Mouse (Mus musculus): ENCODE data around the gene Azgp1. TPM values are rescaled to one million over a fixed set of nuclear protein-coding genes. Genes with fewer than 3 reads are reported as not detected.
"Not testable (repeated sequence)": the region's sequence is repeated elsewhere in the genome, so short reads cannot be mapped to it uniquely, and the experiment has no call there.

Gene Azgp1
- polyA plus RNA-seq, 1 experiment from 2014 or later, result 0.37 TPM

DNA sequence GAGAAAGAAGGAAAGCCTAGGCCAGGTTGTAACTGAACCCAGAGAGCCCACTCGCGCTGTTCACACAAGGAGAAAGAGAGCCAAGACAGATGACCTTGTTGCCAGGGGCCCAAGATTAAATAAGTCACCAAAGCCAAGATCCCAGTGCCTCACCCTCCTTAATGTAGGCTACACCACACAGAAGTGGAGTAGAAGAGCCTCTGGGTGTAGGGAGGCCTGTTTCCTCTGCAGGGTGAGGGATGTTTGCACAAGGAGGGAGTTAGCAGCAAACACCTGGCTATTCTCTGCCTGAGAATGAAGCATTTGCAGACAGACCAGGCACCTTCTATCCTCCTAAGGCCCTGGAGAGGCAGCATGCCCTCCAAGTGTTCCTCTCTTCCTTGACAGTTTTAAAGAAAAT lies 35.2 kb downstream of the Azgp1 start:
- no peak overlapping the region for H3K4me3 ChIP-seq (ENCODE audit: low read length)
- no peak overlapping the region for H3K9ac ChIP-seq (ENCODE audit: low read depth, low read length)
- no peaks in the 10 kb centered on the region for H3K9me3 ChIP-seq (ENCODE audit: control insufficient read depth, low read length)
- H3K27ac ChIP-seq (ENCODE audit: low read length), result no peak overlapping the region
- H3K4me1 ChIP-seq (ENCODE audit: control insufficient read depth, insufficient read depth, low read length), result no peaks in the 10 kb centered on the region
- 64% methylated on average over 2 of the region's 2 CpGs for WGBS
- no peaks in the 10 kb centered on the region for H3K27me3 ChIP-seq (replicated peaks; ENCODE audit: control insufficient read depth, insufficient read depth, low read length)
- peak; percentile 67 for ATAC-seq
- no peaks in the 10 kb centered on the region for H3K36me3 ChIP-seq (ENCODE audit: control insufficient read depth, insufficient read depth, low read length)
- no peak overlapping the region for H3K4me2 ChIP-seq (ENCODE audit: low read depth, low read length)

DNA sequence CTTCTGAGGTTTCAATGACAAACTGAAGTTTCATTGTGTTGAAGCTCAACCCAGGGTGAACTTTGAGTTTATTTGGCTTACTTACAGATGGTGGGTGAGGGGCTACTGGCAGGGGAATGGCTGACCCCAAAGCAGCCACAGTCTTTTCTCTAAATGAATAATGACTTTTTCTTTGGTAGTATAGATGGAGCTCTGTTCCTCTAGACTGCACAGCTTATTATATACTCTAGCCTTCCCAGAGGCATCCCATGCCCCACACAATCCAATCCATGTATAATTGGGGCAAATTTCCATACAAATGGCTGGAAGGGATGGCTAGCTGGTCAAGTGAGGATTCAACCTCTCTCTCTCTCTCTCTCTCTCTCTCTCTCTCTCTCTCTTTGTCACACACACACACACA lies 35.7 kb downstream of the Azgp1 start:
- ATAC-seq, result peak; percentile 56
- H3K27ac ChIP-seq (ENCODE audit: low read length), result no peak overlapping the region

DNA sequence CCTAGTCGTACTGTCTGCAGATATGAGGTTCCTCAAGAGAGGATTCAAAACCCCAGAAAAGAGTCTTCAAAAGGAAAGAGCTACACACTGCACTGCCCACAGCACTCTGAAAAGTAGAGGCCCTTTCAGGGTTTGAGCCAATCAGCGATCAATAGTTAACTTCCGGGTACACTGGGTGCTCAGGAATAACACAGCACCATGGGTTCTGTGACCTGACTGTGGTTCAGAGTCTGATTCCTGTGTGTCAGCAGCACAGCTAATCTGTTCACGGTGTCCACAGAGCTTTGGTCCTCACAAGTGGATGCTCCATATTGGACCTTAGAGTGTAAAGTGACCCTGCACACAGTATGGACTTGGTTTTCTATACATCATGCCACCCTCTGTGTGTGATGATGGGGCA lies 38.3 kb downstream of the Azgp1 start:
- not testable (repeated sequence) for H3K9ac ChIP-seq (ENCODE audit: low read depth, low read length); H3K27ac ChIP-seq (ENCODE audit: low read length); H3K9me3 ChIP-seq (ENCODE audit: control insufficient read depth, low read length); H3K27me3 ChIP-seq (replicated peaks; ENCODE audit: control insufficient read depth, insufficient read depth, low read length); H3K4me2 ChIP-seq (ENCODE audit: low read depth, low read length); ATAC-seq; H3K4me1 ChIP-seq (ENCODE audit: control insufficient read depth, insufficient read depth, low read length); H3K36me3 ChIP-seq (ENCODE audit: control insufficient read depth, insufficient read depth, low read length); H3K4me3 ChIP-seq (ENCODE audit: low read length)
- WGBS, result 86% methylated on average over 3 of the region's 4 CpGs

More for the DNA sequence above, 35.7 kb downstream of the Azgp1 start:
- no peaks in the 10 kb centered on the region for H3K27me3 ChIP-seq (replicated peaks; ENCODE audit: control insufficient read depth, insufficient read depth, low read length)
- no peaks in the 10 kb centered on the region for H3K4me1 ChIP-seq (ENCODE audit: control insufficient read depth, insufficient read depth, low read length)
- no peak overlapping the region for H3K9ac ChIP-seq (ENCODE audit: low read depth, low read length)
- H3K4me3 ChIP-seq (ENCODE audit: low read length), result no peak overlapping the region
- no peaks in the 10 kb centered on the region for H3K36me3 ChIP-seq (ENCODE audit: control insufficient read depth, insufficient read depth, low read length)
- no peaks in the 10 kb centered on the region for H3K9me3 ChIP-seq (ENCODE audit: control insufficient read depth, low read length)
- no peak overlapping the region for H3K4me2 ChIP-seq (ENCODE audit: low read depth, low read length)

DNA sequence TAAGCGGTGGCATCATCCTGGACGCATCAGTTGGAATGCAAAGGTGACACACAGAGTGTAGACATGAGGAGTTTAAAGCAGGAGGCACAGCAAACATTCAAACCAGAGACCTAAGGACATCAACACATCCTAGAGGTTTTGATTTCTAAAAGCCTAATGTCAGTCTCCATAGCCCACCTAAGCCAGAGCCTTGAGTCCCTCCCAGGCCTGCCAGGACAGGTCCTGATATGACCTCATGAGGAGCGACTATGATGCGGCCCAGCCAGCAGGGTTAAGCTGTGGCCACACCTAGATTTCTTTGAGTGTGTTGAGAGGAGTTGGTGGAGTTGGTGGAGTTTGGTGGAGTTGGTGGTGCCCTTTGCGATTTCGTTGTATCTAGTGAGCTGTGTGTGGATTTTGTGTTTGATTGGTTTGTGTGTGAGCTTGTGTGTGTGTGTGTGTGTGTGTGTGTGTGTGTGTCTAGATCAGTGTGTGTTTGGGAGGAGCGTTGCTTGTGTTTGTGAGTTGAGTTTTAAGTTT lies 39.7 kb downstream of the Azgp1 start, which contains the start of the genes Smok3a and Smok3b:
Gene Smok3a, plus strand, starts transcription at position 301 of the 519 bp plus-strand sequence.
Gene Smok3b, plus strand, starts transcription at position 469 of the 519 bp plus-strand sequence.
- H3K9ac ChIP-seq (ENCODE audit: low read depth, low read length); H3K36me3 ChIP-seq (ENCODE audit: control insufficient read depth, insufficient read depth, low read length): not testable (repeated sequence)
- WGBS, result 80% methylated on average over 3 of the region's 7 CpGs

More for the DNA sequence above, 39.7 kb downstream of the Azgp1 start, which contains the start of the genes Smok3a and Smok3b:
- not testable (repeated sequence) for ATAC-seq; H3K9me3 ChIP-seq (ENCODE audit: control insufficient read depth, low read length); H3K27me3 ChIP-seq (replicated peaks; ENCODE audit: control insufficient read depth, insufficient read depth, low read length); H3K4me3 ChIP-seq (ENCODE audit: low read length); H3K4me1 ChIP-seq (ENCODE audit: control insufficient read depth, insufficient read depth, low read length); H3K27ac ChIP-seq (ENCODE audit: low read length); H3K4me2 ChIP-seq (ENCODE audit: low read depth, low read length)

Other genes starting within 250 kb of the Azgp1 start
- 2.2 and 2.3 TPM in 2 replicates for gene Nyap1, start 239.9 kb upstream of the Azgp1 start, polyA plus RNA-seq (2015; fragmentation: Nextera tagmentation; extraction: Ambion mirVana)
- gene Tsc22d4, start 235.8 kb upstream of the Azgp1 start, polyA plus RNA-seq (2015; fragmentation: Nextera tagmentation; extraction: Ambion mirVana), result 116 and 122 TPM in 2 replicates
- gene Ppp1r35, start 202.7 kb upstream of the Azgp1 start, polyA plus RNA-seq (2015; fragmentation: Nextera tagmentation; extraction: Ambion mirVana), result 19.3 and 19.8 TPM in 2 replicates
- gene Mepce, start 193.9 kb upstream of the Azgp1 start, polyA plus RNA-seq (2015; fragmentation: Nextera tagmentation; extraction: Ambion mirVana), result 7.1 and 7.4 TPM in 2 replicates
- gene Zcwpw1, start 193.7 kb upstream of the Azgp1 start, polyA plus RNA-seq (2015; fragmentation: Nextera tagmentation; extraction: Ambion mirVana), result 11.0 and 11.8 TPM in 2 replicates
- gene Pilra, start 145.2 kb upstream of the Azgp1 start, polyA plus RNA-seq (2015; fragmentation: Nextera tagmentation; extraction: Ambion mirVana), result 2.8 and 4.2 TPM in 2 replicates
- gene Pilrb1, start 123.4 kb upstream of the Azgp1 start, polyA plus RNA-seq (2015; fragmentation: Nextera tagmentation; extraction: Ambion mirVana), result 1.3 and 1.8 TPM in 2 replicates
- 1.3 and 1.8 TPM in 2 replicates for gene Pilrb2, start 109.7 kb upstream of the Azgp1 start, polyA plus RNA-seq (2015; fragmentation: Nextera tagmentation; extraction: Ambion mirVana)
- 54.6 and 70.4 TPM in 2 replicates for gene Cyp3a13, start 59.9 kb upstream of the Azgp1 start, polyA plus RNA-seq (2015; fragmentation: Nextera tagmentation; extraction: Ambion mirVana)
- gene Gjc3, start 18.4 kb upstream of the Azgp1 start, polyA plus RNA-seq (2015; fragmentation: Nextera tagmentation; extraction: Ambion mirVana), result 0.34 and 0.50 TPM in 2 replicates
- gene Smok3a, start 39.7 kb downstream of the Azgp1 start, polyA plus RNA-seq (2015; fragmentation: Nextera tagmentation; extraction: Ambion mirVana), result not detected in 2 replicates
- gene Smok3b, start 39.9 kb downstream of the Azgp1 start, polyA plus RNA-seq (2015; fragmentation: Nextera tagmentation; extraction: Ambion mirVana), result not detected in 2 replicates
- gene Smok3c, start 71.7 kb downstream of the Azgp1 start, polyA plus RNA-seq (2015; fragmentation: Nextera tagmentation; extraction: Ambion mirVana), result not detected in 2 replicates
- 11.1 and 12.3 TPM in 2 replicates for gene Zkscan1, start 103.6 kb downstream of the Azgp1 start, polyA plus RNA-seq (2015; fragmentation: Nextera tagmentation; extraction: Ambion mirVana)
- 40.8 and 44.2 TPM in 2 replicates for gene Zscan21, start 135.4 kb downstream of the Azgp1 start, polyA plus RNA-seq (2015; fragmentation: Nextera tagmentation; extraction: Ambion mirVana)
- 11.7 and 11.8 TPM in 2 replicates for gene Zfp113, start 174.2 kb downstream of the Azgp1 start, polyA plus RNA-seq (2015; fragmentation: Nextera tagmentation; extraction: Ambion mirVana)
- 282 and 303 TPM in 2 replicates for gene Cops6, start 179.6 kb downstream of the Azgp1 start, polyA plus RNA-seq (2015; fragmentation: Nextera tagmentation; extraction: Ambion mirVana)
- 16.7 and 17.1 TPM in 2 replicates for gene Ap4m1, start 190.5 kb downstream of the Azgp1 start, polyA plus RNA-seq (2015; fragmentation: Nextera tagmentation; extraction: Ambion mirVana)
- gene Mcm7, start 190.9 kb downstream of the Azgp1 start, polyA plus RNA-seq (2015; fragmentation: Nextera tagmentation; extraction: Ambion mirVana), result 128 and 147 TPM in 2 replicates
- gene Taf6, start 205.9 kb downstream of the Azgp1 start, polyA plus RNA-seq (2015; fragmentation: Nextera tagmentation; extraction: Ambion mirVana), result 64.5 and 69.2 TPM in 2 replicates
- 29.9 and 33.7 TPM in 2 replicates for gene Cnpy4, start 206.0 kb downstream of the Azgp1 start, polyA plus RNA-seq (2015; fragmentation: Nextera tagmentation; extraction: Ambion mirVana)
- gene Mblac1, start 212.8 kb downstream of the Azgp1 start, polyA plus RNA-seq (2015; fragmentation: Nextera tagmentation; extraction: Ambion mirVana), result 5.7 and 7.0 TPM in 2 replicates
- not detected in 2 replicates for gene Nxpe5, start 244.4 kb downstream of the Azgp1 start, polyA plus RNA-seq (2015; fragmentation: Nextera tagmentation; extraction: Ambion mirVana)

All from intestine, embryonic 16.5 days (tissue).